Comparison of ENCODE assay signal across 16 mouse cellular contexts in the genomic region with DNA sequence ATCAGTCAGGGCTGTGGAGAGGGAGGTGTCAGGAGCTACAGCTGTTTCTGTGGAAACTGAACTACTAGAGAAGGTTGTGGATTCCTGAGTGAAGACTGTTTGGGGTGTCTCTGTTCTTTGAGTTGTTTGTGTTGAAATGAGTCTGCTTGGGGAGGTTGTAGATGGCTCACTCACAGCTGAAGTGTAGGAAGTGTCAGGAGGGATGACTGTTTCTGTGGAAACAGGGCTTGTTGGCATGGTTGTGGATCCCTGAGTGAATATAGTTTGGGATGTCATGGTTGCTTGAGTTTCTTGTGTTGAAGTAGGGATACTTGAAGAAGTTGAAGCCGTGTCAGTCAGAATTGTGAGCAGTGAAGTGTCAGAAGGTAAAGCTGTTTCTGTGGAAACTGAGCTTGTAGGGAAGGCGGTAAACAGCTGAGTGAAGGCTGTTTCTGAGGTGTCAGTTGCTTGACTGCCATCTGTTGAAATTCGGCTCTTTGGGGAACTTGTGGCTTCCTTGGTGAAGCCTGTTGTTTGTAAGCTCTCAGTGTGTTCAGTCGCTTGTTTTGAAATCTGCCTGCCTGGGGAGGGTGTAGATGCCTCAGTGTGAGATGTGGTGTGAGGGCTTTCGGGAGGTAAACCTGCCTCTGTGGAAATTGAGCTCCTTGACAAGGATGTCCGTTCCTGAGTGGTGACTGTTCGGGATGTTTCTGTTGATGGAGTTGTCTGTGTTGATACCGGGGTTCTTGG. TPM values are rescaled to one million over a fixed set of nuclear protein-coding genes. Genes with fewer than 3 reads are reported as not detected.
DNase-seq lines count a peak whose midpoint lies in the region.
"Had no signal": no experiment of that assay in that cellular context is flagged by ENCODE, and none has a peak within 500 bp of the region (broad histone marks: within the 10 kb centered on the region; RNA-seq: fewer than 3 reads in every experiment).

No protein-coding gene starts in this region.

- peak; percentile 16 to 57 for DNase-seq in frontal cortex, adult 2 months (ENCODE audit: extremely low spot score in 1 of 2, low spot score in 1 of 2)
- DNase-seq in frontal cortex, postnatal 25 days (ENCODE audit: low spot score in 2 of 2), result no peak
- DNase-seq in 416B (ENCODE audit: low read depth), result peak; percentile 68
- DNase-seq in layer of hippocampus, adult 9-11 months, result peak; percentile 12
- peak; percentile 19 for DNase-seq in skeletal muscle tissue, adult 2 months (ENCODE audit: low read depth, low spot score)
- DNase-seq in testis, postnatal 14 days (ENCODE audit: low spot score), result no peak
- DNase-seq in gastrocnemius, postnatal 14 days, result no peak
- no peak for DNase-seq in cerebellum, postnatal 10 days
- DNase-seq: adrenal gland, postnatal 25 days; embryo, embryonic 11 days had no signal

- intact Hi-C loops in gastrocnemius, postnatal 14 days (cut with DNase I; ENCODE audit: low total_unique reads), result no loop called here

RNA-seq across cellular contexts. Expression of a gene that starts 30.7 kb away (rescaled TPM):
- polyA plus RNA-seq in frontal cortex, adult 2 months (2012; rRNA removed), result 0.16 TPM in 1 of 2 replicates, not detected in the other
- not detected for total RNA-seq in gastrocnemius, postnatal 14 days (2021)
- total RNA-seq: adrenal gland, postnatal 25 days; left cerebral cortex, adult 2 months had no signal
- polyA plus RNA-seq: C2C12; forebrain, embryonic 15.5 days; heart, embryonic 14.5 days; liver, embryonic 14.5 days; myocyte had no signal

RNA-seq across cellular contexts. Expression of a gene that starts 32.4 kb away (rescaled TPM):
- 28.3 and 33.2 TPM in 2 replicates for polyA plus RNA-seq in frontal cortex, adult 2 months (2012; rRNA removed)
- total RNA-seq in gastrocnemius, postnatal 14 days (2021), result under 1 TPM; 0.21 to 0.31 TPM
- polyA plus RNA-seq: C2C12; forebrain, embryonic 15.5 days; heart, embryonic 14.5 days; myocyte had no signal

Comparison
In these comparisons a context has a peak if more than half of its experiments do, and no peak if none do; other contexts are left out.
1. DNase-seq: peak in frontal cortex, adult 2 months (2 of 2), 416B (single experiment), layer of hippocampus, adult 9-11 months (single experiment) and skeletal muscle tissue, adult 2 months (single experiment); none in frontal cortex, postnatal 25 days (0 of 2), testis, postnatal 14 days (single experiment), gastrocnemius, postnatal 14 days (single experiment) and cerebellum, postnatal 10 days (0 of 2).